Mouse (Mus musculus) urinary bladder, postnatal 25 days (tissue): ENCODE measurements at regions not wholly inside any gene's neighbourhood (a gene's known extent, or its start where the extent isn't known, plus 50 kb on each side); places are given as distances from the start of the nearest gene placed in this dataset.
A peak's percentile ranks its signal among the peaks of the same experiment; 100 is the strongest.

Experiments
- DNase-seq: peaks from one replicate; pipeline ENCODE4 v3.0.0; 2022; ENCODE audit warnings: low spot score

DNA sequence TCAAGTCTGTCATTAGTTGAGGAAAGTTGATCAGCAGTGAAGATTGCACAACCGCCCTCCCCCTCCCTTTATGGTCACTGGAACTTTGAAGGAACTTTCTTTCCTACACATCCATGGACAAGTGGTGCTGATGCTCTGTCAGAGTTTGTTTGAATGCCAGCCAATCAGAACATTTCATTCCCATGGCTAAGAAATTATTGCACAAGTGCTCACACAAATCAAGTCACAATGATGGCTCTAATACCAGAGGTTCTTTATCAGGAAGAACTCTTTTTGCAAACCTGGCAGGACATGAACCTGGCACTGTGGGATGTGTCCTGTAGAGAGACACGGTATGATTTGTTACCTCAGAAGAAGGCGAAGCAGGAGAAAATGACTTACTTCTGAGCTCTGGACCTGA, 54.3 kb upstream of the Spry2 start:
- no peak for DNase-seq

DNA sequence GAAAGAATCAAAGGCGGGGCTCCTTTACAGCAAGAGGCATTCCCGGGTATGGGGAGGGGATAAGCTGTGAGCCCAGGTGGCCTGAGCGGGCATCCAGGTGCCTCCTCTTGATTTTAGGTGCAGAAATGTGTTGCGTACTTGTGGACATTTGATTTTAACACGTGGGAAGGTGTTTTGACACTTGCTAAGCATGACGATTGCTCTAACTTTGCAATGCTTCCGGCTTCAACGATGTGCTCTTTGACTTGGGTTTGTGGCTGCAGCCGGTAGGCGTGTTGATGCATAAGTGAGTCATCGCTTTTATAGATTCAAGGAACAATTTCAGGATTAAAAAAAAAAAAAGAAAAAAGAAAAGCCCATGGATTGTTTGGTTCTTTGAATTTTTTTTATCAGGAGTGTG, 58.5 kb upstream of the Spry2 start:
- DNase-seq, result no peak

DNA sequence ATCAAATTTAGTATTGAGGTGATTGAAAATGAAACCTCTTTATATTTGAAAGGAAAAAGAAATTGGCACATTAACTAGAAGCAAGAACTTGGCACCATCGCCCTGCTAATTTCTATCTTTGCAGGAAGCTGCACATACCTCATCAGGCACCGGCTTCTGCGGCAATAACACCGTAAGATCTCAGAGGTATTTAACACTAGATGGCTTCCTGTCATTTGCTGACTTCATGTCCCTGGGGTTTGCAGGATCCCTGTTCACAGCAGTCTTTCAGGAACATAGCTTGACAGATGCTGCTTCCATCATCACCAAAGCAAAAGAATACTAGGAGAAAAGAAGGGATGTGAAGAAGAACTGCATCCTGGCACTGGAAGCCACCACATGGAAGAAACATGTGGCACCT, 60.2 kb upstream of the Spry2 start:
- no peak for DNase-seq

DNA sequence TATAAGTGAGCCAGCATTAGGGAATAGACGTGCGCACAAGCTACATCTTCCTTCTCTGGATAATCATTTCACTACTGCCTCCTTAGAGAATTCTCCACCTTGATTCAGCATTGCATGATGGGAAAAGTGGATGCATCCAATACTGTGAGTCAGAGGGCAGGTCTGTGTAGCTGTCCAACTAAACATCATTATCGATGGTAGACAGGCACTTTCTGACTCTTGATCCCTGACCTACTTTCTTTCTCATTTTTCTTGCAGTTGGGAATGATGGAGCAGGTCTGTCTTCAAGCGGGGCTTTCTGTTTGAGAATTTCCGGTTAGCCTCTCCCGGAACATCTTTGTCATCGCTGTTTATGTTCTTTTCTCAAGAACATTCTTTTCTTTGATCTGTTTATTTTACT, 61.4 kb upstream of the Spry2 start:
- DNase-seq, result no peak

GRCm38 (mm10) chr14:105979544-105980323, 83.1 kb upstream of the Spry2 start:
- DNase-seq, result no peak

GRCm38 (mm10) chr14:105980324-105980680, 83.7 kb upstream of the Spry2 start:
- no peak for DNase-seq

DNA sequence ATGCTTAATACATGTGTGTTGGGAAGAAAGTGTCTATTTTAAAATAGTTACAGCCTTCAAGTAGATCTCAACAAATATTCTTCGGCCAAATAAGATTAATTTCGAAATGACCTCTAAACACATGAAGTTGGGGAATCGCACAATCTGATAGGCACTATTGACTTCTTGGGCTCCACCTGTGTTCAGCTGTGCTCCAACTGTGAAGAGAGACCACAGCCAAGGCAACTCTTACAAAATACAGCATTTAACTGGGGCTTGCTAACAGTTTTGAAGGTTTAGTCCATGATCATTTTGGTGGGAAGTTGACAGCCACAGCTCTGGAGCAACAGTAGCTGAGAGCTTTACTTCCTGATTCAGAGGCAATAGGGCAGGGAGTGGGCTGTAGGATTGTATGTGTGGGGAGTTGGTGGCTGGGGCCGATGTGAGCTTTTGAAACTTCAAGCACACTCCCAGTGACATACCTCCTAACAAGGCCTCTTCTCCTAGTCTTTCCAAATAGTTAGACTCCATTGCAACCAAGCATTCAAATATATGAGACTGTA, 90.8 kb upstream of the Spry2 start:
- no peak for DNase-seq

DNA sequence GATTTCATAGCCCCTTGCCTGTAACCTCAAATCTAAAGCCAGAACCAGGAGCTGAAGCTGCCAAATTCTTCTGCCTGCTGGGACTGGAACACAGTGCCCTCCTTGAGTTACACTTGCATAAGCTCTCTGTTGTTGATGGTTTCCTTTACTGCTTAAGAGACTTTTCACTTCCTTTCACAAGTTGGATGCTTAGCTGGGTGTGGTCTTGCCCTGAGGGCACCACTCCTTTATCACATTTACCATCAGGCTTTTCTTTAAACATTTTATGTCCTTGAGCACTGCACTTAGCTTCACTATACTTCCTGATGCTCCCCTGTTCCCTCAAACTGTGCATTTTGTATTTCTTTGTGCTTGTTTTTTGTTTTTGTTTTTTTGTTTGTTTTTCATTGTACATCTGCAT, 92.1 kb upstream of the Spry2 start:
- no peak for DNase-seq

DNA sequence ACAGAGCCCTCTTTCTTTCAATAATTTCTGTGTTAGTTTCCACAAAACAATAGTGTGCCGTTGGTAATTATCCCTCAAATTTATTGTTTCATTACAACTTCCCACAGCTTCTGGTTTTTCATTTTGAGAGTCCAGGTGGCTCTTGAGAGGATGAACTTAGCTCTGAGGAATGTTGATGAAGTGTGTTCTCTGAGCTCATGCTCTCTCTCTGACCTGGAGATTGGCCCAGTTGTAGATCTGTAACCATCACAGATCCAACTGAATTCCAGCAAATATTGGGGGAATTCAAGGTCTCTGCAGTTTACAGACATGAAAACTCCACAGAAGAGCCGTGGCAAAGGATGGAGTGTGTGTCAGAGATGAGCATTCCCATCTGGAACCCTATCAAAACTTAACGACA, 96.5 kb upstream of the Spry2 start:
- no peak for DNase-seq

DNA sequence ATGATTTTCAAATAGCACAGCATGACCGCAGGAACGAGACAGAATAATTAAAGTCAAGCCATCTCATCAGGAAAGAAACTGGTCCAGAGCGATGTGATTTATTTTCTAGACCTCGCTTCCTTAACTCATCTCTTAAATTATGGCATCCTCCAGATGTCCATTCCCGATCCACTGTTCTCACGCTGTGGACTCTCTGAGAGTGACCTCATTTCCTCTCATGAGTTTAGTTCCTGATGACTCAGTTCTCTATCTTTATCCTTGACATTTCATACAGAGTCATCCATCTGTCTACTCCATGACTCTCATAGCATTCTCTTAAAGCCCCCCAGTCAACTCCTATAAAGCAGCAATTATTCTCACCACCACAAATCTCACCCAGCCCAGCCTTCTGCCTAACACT, 103.2 kb upstream of the Spry2 start:
- DNase-seq, result no peak

DNA sequence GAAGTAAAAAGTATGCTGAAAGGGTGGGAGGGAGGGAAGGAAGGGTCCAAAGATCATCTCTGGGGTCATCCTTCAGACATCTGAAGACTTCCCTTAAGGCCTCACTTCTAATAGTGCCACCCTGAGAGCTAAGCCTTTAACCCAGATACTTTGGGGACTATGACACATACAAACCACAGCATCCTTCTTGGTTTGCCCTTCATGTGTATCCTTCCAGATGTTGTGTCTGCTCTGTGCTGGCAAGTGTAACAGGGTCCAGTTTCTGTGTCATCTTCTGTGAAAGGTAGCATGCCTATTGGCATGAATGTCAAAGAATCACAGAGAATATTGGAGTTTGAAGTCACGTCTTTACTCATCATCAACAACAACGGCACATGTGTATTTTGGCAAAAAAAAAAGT, 98.2 kb upstream of the Trim52 start:
- no peak for DNase-seq

- DNase-seq, result no peak
Observed at GRCm38 (mm10) chr14:106008951-106009350, 97.0 kb upstream of the Trim52 start.

DNA sequence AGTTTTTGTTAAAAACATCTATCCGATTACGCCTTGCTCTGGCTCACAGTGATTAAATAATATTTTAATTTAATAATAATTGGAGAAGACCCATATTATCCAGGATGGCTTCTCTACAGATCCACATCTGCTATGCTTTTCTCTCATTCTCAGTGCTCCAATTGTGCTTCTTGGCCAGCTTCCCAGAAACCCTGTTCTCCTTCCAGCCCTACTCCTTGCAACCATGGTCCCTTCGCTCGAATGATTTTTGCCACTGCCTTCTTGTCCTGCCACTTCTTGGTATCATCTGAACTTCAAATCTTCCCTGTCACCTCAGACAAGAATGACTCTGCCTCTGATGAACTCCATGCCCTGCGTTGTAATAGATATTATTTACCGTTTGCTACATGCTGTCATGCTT, 95.0 kb upstream of the Trim52 start:
- DNase-seq, result no peak

DNA sequence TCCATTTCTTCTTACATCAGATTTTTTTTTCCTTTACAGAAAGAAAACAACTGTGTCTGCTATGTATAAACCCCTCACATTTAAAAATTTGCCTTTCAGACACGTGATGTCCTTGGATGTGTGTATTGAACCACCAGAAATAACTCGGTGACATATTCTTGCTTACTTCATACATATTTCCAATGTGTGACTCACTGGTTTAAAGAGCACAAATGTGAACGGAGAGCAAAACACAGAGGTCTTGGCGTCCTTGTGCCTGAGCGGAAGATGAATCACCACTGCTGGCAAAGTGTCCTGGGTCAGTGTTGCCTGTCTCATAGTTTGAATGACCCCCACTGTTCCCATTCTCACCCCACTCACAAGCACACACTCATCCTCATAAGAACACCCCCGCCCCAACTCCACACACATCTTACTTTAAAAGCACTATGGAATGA, 94.0 kb upstream of the Trim52 start:
- peak; percentile 20 for DNase-seq

- no peak for DNase-seq
Observed at GRCm38 (mm10) chr14:106022806-106023205, 83.2 kb upstream of the Trim52 start.

- no peak for DNase-seq
Observed at GRCm38 (mm10) chr14:106026815-106027214, 79.2 kb upstream of the Trim52 start.

DNA sequence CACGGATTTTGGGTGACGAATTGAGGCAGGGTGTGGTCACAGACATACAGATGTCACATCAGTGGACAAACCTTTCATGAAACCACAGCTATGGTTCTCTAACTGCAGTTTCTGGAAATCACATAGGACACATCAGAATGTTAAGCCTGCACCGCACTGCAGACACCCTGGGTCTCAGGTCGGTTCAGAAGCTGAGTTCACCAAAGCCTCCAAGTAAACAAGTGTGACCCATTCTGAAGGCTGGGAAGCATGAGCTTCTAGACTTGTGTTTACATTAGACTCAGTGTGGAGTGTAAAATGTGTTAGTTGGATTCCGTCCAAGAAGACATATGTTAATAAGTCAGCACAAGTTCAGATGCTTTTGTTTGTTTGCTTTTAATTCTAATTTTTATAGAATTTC, 78.3 kb upstream of the Trim52 start:
- no peak for DNase-seq

GRCm38 (mm10) chr14:106031094-106031493, 74.9 kb upstream of the Trim52 start:
- no peak for DNase-seq

DNA sequence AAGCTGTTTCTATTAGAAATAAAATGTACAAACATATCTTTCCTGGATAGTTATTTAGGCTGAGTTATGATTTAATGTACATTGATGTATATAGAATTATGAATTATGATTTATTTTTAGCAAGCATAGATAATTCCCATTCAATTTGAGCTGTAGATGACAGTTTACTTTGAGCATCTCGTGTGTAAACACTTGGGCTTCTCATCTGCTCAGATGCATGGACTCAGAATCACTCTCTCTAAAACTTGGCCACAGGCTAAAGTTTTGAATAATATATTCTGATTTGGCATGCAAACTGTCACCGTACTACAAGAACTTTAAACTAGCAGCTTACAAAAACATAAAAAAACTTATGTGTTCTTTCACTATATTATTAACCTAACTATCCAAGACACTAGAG, 72.2 kb upstream of the Trim52 start:
- no peak for DNase-seq

- no peak for DNase-seq
Observed at GRCm38 (mm10) chr14:106034933-106035665, 70.9 kb upstream of the Trim52 start.

GRCm38 (mm10) chr14:106044274-106044673, 61.7 kb upstream of the Trim52 start:
- no peak for DNase-seq

DNA sequence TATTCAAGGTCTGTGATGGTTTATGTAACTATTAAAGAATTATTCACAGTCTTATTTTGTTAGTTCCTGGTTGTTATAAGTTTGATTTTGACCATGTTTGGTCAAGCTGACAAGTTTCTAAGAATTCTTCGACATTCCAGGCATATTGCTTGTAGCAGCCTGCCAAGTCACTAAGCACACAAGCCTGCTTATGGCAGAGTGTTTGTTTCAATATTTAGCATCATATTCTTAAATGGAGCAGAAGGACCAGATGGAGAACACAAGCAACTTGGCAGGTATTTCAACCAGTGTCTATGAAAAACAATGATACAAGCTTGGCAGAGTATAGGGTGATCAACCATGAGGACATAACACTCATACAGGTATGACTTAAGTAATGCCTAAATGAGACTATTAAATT, 55.8 kb upstream of the Trim52 start:
- DNase-seq, result no peak
